Mouse (Mus musculus): ENCODE results near the gene Ubash3b. TPM values are rescaled to one million over a fixed set of nuclear protein-coding genes. Genes with fewer than 3 reads are reported as not detected.

The Ubash3b gene
- polyA plus RNA-seq (2015; fragmentation: Nextera tagmentation; extraction: Ambion mirVana), result 5.2 and 5.7 TPM in 2 replicates

DNA sequence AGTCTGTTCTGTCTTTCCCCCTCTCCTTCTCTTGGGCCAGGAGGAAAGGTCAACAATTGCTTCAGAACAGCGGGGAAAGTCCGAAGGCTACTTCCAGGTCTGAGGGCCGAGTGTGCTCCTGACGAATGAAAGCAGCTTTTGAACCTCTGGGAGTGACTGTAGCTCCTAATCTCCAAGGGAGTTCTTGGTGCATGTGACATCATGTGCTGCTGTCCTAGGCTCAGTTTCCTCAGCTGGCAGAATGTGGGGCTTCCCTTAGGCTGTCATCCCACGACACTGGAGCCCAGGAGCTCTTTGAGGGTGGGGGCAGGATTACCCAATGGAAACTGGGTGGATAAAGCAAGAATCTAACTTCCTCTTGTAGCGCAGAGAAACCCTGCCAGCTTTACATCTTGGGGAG lies at the start of gene Ubash3b:
Ubash3b (minus strand) TSS at position 285 of the 400 bp plus-strand sequence.
- Histone ChIP-seq H3K4me1 (replicated peaks) (peaks cover 27% of the 10 kb centered on the region), H3K4me3 (replicated peaks) (no peak within 1 kb of the TSS), H3K9me3 (replicated peaks) (no peaks in the 10 kb centered on the region), H3K27me3 (peaks cover 31% of the 10 kb centered on the region), H3K36me3 (replicated peaks) (no peaks in the 10 kb centered on the region), H3K27ac (replicated peaks) (no peak within 1 kb of the TSS; the same call in 1 of the 2 replicates), H3K4me2 (0 out of 2 replicates have a peak within 1 kb of the TSS, but pooled peaks have one; percentile 18), H3K9ac (no peak within 1 kb of the TSS)
- no peak for ATAC-seq (ENCODE audit: insufficient read depth)
- 51% methylated on average over 6 of the region's 6 CpGs for WGBS (ENCODE audit: insufficient replicate concordance)

GRCm38 (mm10) chr9:41207130-41208104 lies 45.9 kb upstream of the Ubash3b start:
- Histone ChIP-seq H3K4me2 (peak overlapping the region; percentile 60), H3K9ac (no peak overlapping the region), H3K36me3 (replicated peaks) (no peaks in the 10 kb centered on the region), H3K27ac (replicated peaks) (peak overlapping the region; percentile 78), H3K4me3 (replicated peaks) (peak overlapping the region; percentile 49), H3K4me1 (replicated peaks) (peaks cover 1% of the 10 kb centered on the region; the same call in 1 of the 2 replicates), H3K27me3 (no peaks in the 10 kb centered on the region; the same call in 1 of the 2 replicates), H3K9me3 (replicated peaks) (no peaks in the 10 kb centered on the region)
- ATAC-seq (ENCODE audit: insufficient read depth), result peak; percentile 91
- 5% methylated on average over 28 of the region's 28 CpGs for WGBS (ENCODE audit: insufficient replicate concordance)

- no peaks in the 10 kb centered on the region for H3K36me3 ChIP-seq (replicated peaks)
- no peaks in the 10 kb centered on the region for H3K9me3 ChIP-seq (replicated peaks)
- H3K9ac ChIP-seq, result no peak overlapping the region
- no peak for ATAC-seq (ENCODE audit: insufficient read depth)
- no peak overlapping the region for H3K4me2 ChIP-seq
- H3K27ac ChIP-seq (replicated peaks), result no peak overlapping the region
- no peaks in the 10 kb centered on the region for H3K4me1 ChIP-seq (replicated peaks)
- no peak overlapping the region for H3K4me3 ChIP-seq (replicated peaks)
- no peaks in the 10 kb centered on the region; the same call in 1 of the 2 replicates for H3K27me3 ChIP-seq
- 66% methylated on average over 12 of the region's 12 CpGs for WGBS (ENCODE audit: insufficient replicate concordance)
Observed at GRCm38 (mm10) chr9:41206717-41207116, 45.2 kb upstream of the Ubash3b start.

- Histone ChIP-seq H3K27me3 (no peaks in the 10 kb centered on the region; the same call in 1 of the 2 replicates), H3K27ac (replicated peaks) (no peak overlapping the region), H3K4me2 (no peak overlapping the region), H3K36me3 (replicated peaks) (no peaks in the 10 kb centered on the region), H3K9ac (no peak overlapping the region), H3K9me3 (replicated peaks) (no peaks in the 10 kb centered on the region), H3K4me1 (replicated peaks) (no peaks in the 10 kb centered on the region), H3K4me3 (replicated peaks) (no peak overlapping the region)
- ATAC-seq (ENCODE audit: insufficient read depth), result no peak
- 54% methylated on average over 3 of the region's 3 CpGs for WGBS (ENCODE audit: insufficient replicate concordance)
Observed at GRCm38 (mm10) chr9:41205267-41205666, 43.8 kb upstream of the Ubash3b start.

DNA sequence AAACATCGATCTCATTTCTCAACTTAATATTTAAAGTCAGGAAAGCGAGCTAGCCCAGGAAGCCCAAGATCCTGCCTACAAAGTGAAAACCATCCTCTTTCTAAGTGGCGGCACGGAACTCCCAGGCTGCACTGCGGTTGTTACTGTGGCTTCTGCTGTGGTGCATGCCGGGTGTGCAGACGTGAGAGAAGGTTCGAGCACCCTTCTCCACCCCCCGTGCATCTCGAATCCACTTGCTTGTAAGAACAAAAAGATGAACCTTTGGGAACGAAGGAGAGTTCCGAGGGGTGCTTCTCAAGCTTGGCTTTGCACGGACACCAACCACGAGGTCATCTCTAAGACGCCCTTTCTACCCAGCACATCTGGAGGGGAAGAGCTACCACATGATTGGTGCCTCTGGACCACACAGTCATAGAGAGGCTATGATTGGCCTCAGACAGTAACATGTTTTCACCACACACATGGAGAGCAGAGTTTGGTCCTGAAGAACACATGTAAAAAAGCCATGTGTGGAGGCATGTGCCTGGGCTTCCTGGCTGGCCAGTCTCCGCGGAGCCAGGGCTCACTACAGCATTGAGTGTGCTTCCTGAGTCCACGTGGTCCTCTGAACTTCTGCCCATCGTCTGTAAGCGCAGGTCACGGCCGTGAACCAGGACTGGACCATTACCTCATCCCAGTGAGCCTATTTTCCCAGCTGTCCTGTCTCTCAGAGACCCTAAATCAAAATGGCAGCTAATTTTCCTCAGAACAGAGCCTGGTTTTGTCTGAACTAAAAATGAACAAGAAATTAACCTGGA lies 38.2 kb upstream of the Ubash3b start:
- peaks cover 8% of the 10 kb centered on the region for H3K4me1 ChIP-seq (replicated peaks)
- 67% methylated on average over 22 of the region's 22 CpGs for whole genome bisulfite sequencing (ENCODE audit: insufficient replicate concordance)

GRCm38 (mm10) chr9:41198501-41199265 lies 37.2 kb upstream of the Ubash3b start:
- H3K9me3 ChIP-seq (replicated peaks), result no peaks in the 10 kb centered on the region
- WGBS (ENCODE audit: insufficient replicate concordance), result 63% methylated on average over 12 of the region's 12 CpGs
- H3K4me2 ChIP-seq, result no peak overlapping the region
- H3K4me3 ChIP-seq (replicated peaks), result no peak overlapping the region
- no peaks in the 10 kb centered on the region for H3K36me3 ChIP-seq (replicated peaks)
- H3K27ac ChIP-seq (replicated peaks), result no peak overlapping the region
- peaks cover 8% of the 10 kb centered on the region for H3K4me1 ChIP-seq (replicated peaks)
- no peak for ATAC-seq (ENCODE audit: insufficient read depth)
- H3K9ac ChIP-seq, result no peak overlapping the region
- peaks cover 5% of the 10 kb centered on the region; the same call in 1 of the 2 replicates for H3K27me3 ChIP-seq

More for the DNA sequence above, 38.2 kb upstream of the Ubash3b start:
- ATAC-seq (ENCODE audit: insufficient read depth), result no peak
- peaks cover 5% of the 10 kb centered on the region; the same call in 1 of the 2 replicates for H3K27me3 ChIP-seq
- no peaks in the 10 kb centered on the region for H3K36me3 ChIP-seq (replicated peaks)
- no peak overlapping the region for H3K9ac ChIP-seq
- H3K27ac ChIP-seq (replicated peaks), result no peak overlapping the region
- H3K4me2 ChIP-seq, result no peak overlapping the region
- no peaks in the 10 kb centered on the region for H3K9me3 ChIP-seq (replicated peaks)
- no peak overlapping the region for H3K4me3 ChIP-seq (replicated peaks)

- H3K9ac ChIP-seq, result no peak overlapping the region
- peaks cover 8% of the 10 kb centered on the region for H3K4me1 ChIP-seq (replicated peaks)
- no peak overlapping the region for H3K4me3 ChIP-seq (replicated peaks)
- no peaks in the 10 kb centered on the region for H3K9me3 ChIP-seq (replicated peaks)
- peaks cover 5% of the 10 kb centered on the region; the same call in 1 of the 2 replicates for H3K27me3 ChIP-seq
- H3K4me2 ChIP-seq, result no peak overlapping the region
- 49% methylated on average over 10 of the region's 10 CpGs for WGBS (ENCODE audit: insufficient replicate concordance)
- peak; percentile 81 for ATAC-seq (ENCODE audit: insufficient read depth)
- H3K36me3 ChIP-seq (replicated peaks), result no peaks in the 10 kb centered on the region
- no peak overlapping the region for H3K27ac ChIP-seq (replicated peaks)
Observed at GRCm38 (mm10) chr9:41195742-41196311, 34.3 kb upstream of the Ubash3b start.

GRCm38 (mm10) chr9:41191651-41192210 lies 30.2 kb upstream of the Ubash3b start:
- WGBS (ENCODE audit: insufficient replicate concordance), result 61% methylated on average over 9 of the region's 9 CpGs

GRCm38 (mm10) chr9:41190745-41191482 lies 29.4 kb upstream of the Ubash3b start:
- H3K9me3 ChIP-seq (replicated peaks), result no peaks in the 10 kb centered on the region
- H3K36me3 ChIP-seq (replicated peaks), result no peaks in the 10 kb centered on the region
- no peaks in the 10 kb centered on the region for H3K27me3 ChIP-seq
- H3K27ac ChIP-seq (replicated peaks), result no peak overlapping the region
- no peak overlapping the region for H3K4me2 ChIP-seq
- WGBS (ENCODE audit: insufficient replicate concordance), result 25% methylated on average over 9 of the region's 9 CpGs
- H3K9ac ChIP-seq, result no peak overlapping the region
- H3K4me3 ChIP-seq (replicated peaks), result no peak overlapping the region
- H3K4me1 ChIP-seq (replicated peaks), result peaks cover 4% of the 10 kb centered on the region
- no peak for ATAC-seq (ENCODE audit: insufficient read depth)

More at GRCm38 (mm10) chr9:41191651-41192210, 30.2 kb upstream of the Ubash3b start:
- H3K4me3 ChIP-seq (replicated peaks), result no peak overlapping the region
- H3K4me1 ChIP-seq (replicated peaks), result peaks cover 8% of the 10 kb centered on the region
- H3K27ac ChIP-seq (replicated peaks), result no peak overlapping the region
- H3K9me3 ChIP-seq (replicated peaks), result no peaks in the 10 kb centered on the region
- H3K27me3 ChIP-seq, result no peaks in the 10 kb centered on the region
- H3K9ac ChIP-seq, result no peak overlapping the region
- no peak overlapping the region for H3K4me2 ChIP-seq
- no peak for ATAC-seq (ENCODE audit: insufficient read depth)
- H3K36me3 ChIP-seq (replicated peaks), result no peaks in the 10 kb centered on the region
